Mouse (Mus musculus) heart, postnatal 25 days (tissue): ENCODE measurements around the gene Rps18. TPM values are rescaled to one million over a fixed set of nuclear protein-coding genes. Genes with fewer than 3 reads are reported as not detected.
A peak's percentile ranks its signal among the peaks of the same experiment; 100 is the strongest.

ENCODE experiments used
- DNase-seq: peaks from one replicate; pipeline ENCODE4 v3.0.0; 2022; ENCODE audit warnings: low spot score
- intact Hi-C: fragments of 180-260 bp; cut with DNase I; formaldehyde crosslinking; loops from one replicate; pipeline ENCODE4 v1.15.1; 2025
- total RNA-seq, 2 experiments: library from RNA; stranded (reverse); gene quantifications; 2 replicates each; pipeline ENCODE4 v1.2.3; 2021

The Rps18 gene
- total RNA-seq, 2 experiments from 2014 or later: 408 to 435 TPM

DNA sequence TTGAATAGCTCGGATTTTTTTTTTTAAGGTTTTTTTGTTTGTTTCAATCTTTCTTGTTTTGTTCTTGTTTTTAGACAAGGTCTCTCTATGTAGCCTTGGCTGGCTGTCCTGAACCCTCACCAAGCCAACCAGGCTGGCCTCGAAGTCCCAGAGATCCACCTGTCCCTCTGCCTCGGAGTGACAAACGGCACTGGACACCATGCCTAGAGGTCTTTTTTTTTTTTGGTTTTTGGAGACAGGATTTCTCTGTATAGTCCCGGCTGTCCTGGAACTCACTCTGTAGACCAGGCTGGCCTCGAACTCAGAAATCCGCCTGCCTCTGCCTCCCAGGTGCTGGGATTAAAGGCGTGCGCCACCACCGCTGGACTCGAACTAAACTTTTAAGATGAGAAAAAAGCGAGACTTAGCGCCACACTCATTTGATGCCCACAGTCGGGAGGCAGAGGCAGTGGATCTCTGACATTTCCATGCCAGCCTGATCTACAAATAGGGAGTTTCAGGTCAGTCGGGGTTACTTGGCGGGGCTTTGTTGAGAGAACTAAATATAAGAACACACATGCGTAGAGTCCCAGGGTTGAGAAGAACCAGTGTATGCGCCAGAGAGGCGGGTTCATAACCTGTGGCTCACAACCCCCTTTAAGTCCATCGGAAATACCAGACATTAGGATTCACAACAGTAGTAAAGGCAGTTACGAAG is 27.4 kb downstream of the Rps18 start:
- intact Hi-C loops: no loop called here
- DNase-seq: no peak

GRCm38 (mm10) chr17:33926207-33926932 is 29.4 kb downstream of the Rps18 start:
- no peak for DNase-seq
- intact Hi-C loops: no loop called here

DNA sequence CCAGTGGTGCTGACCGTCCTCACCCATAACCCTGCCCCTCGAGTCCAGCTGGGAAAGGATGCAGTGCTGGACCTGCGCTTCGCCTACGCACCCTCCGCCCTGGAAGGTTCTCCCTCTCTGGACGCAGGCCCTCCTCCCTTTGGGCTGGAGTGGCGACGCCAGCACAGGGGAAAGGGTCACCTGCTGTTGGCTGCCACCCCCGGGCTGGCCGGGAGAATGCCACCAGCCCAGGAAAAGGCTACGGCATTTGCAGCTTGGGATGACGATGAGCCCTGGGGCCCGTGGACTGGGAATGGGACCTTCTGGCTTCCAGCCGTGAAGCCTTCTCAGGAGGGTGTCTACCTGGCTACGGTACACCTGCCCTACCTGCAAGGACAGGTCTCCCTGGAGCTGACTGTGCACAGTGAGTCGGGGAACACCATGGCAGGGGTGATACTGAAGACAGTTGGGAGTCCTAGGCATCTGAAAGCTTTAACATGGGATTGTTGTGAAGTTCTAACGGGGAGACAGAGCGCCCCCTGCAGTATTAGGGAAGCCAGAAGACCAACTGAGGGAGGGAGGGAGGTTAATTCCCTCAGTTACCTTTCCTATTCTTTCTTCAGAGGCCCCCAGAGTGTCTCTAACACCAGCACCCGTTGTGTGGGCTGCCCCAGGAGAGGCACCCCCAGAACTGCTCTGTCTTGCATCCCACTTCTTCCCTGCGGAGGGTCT is 30.2 kb downstream of the Rps18 start:
- intact Hi-C loops: no loop called here
- DNase-seq: no peak

GRCm38 (mm10) chr17:33924577-33925283 is 31.1 kb downstream of the Rps18 start:
- intact Hi-C loops: no loop called here
- no peak for DNase-seq

DNA sequence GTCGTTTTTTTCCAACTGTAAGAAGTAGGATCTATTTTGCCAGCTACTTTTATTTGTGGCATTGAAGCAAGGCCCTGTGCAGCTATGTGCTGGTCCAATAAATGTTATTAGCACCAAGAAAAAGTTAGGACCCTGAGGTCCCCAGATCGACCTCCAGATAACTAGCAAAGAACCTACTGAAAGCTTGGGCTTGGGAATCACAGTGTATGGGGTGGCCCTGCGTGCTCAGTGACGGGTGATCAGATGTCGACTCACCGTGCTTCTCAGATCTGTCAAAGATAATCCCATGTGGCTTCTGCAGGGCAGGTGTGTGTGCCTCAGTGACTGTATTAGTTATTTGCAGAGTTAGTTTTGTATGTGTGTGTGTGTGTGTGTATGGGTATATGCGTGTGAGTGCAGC is 34.4 kb downstream of the Rps18 start:
- intact Hi-C loops: loop anchor here (2.0 kb wide), 1 partner anchor 25 kb away; no protein-coding TSS in a partner anchor
- no peak for DNase-seq

- DNase-seq: peak; percentile 68
- intact Hi-C loops: loop anchor here (2.0 kb wide), 1 partner anchor 24 kb away; no protein-coding TSS in a partner anchor
Measured at GRCm38 (mm10) chr17:33920282-33921097, 35.3 kb downstream of the Rps18 start.

- intact Hi-C loops: loop anchor here (2.0 kb wide), 1 partner anchor 23 kb away; no protein-coding TSS in a partner anchor
- DNase-seq: peak; percentile 80
Measured at GRCm38 (mm10) chr17:33919351-33920281, 36.2 kb downstream of the Rps18 start.

- DNase-seq: peak; percentile 31
- intact Hi-C loops: no loop called here
Measured at GRCm38 (mm10) chr17:33918293-33919203, 37.3 kb downstream of the Rps18 start.

DNA sequence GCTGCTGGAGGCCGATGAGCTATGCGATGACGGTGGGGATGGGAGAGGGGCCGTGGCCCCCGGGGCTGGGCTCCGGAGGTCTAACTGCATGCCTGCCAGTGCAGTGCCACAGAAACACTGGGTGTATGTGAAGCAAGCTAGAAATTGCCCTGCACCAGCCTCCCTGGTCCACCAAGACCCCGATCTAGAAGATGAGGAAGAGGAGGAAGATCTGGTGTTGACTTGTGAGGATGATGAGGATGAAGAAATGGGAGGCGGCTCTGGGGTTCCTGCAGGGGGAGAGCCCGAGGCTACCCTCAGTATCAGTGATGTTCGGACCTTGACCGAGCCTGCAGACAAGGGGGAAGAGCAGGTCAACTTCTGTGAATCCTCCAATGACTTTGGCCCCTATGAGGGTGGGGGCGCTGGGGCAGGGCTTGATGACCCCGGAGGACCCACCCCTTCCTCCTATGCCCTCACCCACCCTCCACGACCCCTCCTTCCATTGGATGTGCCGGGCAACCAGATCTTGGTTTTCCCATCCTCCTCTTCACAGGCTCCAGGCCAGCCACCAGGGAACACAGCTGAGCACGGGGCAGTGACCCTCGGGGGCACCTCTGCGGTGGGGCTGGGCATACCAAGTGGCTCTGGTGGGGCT is 38.0 kb downstream of the Rps18 start:
- DNase-seq: no peak

GRCm38 (mm10) chr17:33916847-33917655 is 38.8 kb downstream of the Rps18 start:
- DNase-seq: no peak
- intact Hi-C loops: no loop called here

More for the DNA sequence above, 38.0 kb downstream of the Rps18 start:
- intact Hi-C loops: no loop called here

DNA sequence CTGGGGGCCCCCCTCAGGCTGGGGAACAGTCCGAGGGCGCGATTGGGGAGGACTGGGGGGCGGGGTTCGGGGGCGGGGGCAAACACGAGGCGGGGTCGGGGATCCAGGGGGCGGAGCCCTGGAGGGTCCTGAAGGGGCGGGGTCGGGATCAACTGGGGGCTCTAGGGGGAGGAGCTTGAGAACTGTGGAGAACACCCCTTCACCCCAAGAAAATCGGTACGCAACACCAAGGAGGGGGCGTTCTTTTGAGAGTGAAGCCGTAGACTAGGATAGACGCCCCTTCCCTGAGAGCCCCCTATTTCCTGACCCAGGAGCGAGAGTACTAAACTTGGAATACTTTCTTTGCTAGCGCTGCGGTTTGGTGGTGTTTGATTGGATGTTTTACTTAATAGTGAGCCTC is 39.5 kb downstream of the Rps18 start:
- no peak for DNase-seq
- intact Hi-C loops: no loop called here

DNA sequence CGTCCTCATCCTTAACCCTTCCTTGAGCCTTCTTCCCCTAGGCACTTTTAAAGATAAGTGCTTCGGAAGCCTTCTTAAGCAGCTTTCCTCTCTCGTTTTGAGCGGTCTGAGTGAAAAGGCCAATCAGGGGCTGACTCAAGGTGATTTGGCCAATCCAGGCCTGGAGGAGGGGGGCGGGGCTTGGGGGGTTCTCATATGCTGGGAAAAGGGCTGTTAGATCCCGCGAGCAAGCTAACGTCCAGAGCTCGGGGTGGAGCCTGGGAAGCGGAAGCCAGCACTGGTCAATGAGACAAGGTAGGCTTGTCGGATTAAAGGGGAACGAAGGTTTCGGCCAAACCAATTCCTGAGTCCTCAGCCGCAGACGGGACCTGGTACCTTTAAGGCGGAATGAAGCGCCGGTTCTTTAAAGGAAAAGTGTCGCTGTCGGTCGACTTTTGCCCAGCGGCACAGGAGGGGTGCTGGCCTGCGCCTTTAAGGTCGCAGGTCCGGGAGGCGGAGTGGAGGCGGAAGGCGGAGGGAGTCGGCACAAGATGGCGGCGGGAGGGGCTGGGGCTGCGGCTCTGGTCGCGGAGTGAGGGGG is 40.0 kb downstream of the Rps18 start, which contains the start of the genes Tapbp and Zbtb22:
Gene Tapbp (plus strand): TSS at position 229 of the 580 bp plus-strand sequence.
Gene Zbtb22 (plus strand): TSS at position 234 of the 580 bp plus-strand sequence.
- peak; percentile 95 for DNase-seq
- intact Hi-C loops: no loop called here

GRCm38 (mm10) chr17:33914969-33915391 is 40.8 kb downstream of the Rps18 start:
- intact Hi-C loops: no loop called here
- no peak for DNase-seq

DNA sequence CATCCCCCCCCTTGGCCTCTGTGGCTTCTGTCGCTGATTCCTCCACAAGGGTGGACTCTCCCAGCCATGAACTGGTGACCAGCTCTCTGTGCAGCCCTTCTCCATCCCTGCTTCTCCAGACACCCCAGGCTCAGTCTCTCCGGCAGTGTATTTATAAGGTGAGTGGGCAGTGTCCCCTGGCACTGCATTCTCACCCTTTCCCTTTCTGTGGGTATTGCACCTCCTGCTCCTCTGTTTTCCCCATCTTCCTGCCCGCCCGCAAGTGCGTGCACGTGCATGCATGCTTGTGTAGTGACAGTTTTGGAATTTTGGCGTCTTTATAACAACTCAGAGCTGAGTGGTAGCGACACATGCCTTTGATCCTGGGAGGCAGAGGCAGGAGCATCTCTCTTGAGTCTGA is 41.9 kb downstream of the Rps18 start:
- no peak for DNase-seq
- intact Hi-C loops: no loop called here

DNA sequence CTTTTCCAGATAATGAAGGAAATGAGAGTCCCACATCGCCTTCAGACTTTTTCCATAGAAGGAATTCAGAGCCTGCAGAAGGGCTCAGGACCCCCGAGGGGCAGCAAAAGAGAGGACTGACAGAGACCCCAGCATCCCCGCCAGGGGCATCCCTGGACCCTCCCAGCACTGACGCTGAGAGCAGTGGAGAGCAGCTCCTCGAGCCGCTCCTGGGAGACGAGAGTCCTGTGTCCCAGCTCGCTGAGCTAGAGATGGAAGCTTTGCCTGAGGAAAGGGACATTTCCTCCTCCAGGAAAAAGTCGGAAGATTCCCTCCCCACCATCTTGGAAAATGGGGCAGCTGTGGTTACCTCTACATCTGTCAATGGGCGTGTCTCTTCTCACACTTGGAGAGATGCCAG is 42.5 kb downstream of the Rps18 start:
- intact Hi-C loops: no loop called here
- no peak for DNase-seq
